Mouse (Mus musculus): ENCODE results near the gene Zbtb17.

The Zbtb17 gene

GRCm38 (mm10) chr4:141444451-141445327 is at the start of gene Zbtb17:
Gene Zbtb17 (plus strand): TSS chr4:141444654.
- DNase-seq, result peak; percentile 90

DNA sequence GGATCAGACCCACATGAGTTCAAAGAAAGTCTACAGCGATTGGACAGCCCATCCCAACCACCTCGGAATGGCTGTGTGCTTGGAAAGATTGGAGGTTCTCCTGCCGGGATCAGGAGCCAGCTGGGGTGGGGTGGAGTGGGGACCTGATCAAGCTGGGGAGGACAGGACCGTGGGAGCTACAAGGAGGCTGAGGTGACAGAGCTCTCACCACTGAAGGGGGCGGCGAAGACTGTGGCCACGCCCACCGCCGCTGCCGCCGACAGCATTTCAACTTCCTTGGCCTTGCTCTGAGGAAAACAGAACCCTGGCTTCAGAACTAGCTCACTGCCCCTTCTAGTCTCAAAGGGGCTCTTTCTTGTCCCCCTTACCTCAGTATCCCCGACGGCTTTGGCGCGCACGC is 49.7 kb upstream of the Zbtb17 start:
- no peak for DNase-seq

- no peak for DNase-seq
Measured at GRCm38 (mm10) chr4:141397861-141398260, 46.6 kb upstream of the Zbtb17 start.

DNA sequence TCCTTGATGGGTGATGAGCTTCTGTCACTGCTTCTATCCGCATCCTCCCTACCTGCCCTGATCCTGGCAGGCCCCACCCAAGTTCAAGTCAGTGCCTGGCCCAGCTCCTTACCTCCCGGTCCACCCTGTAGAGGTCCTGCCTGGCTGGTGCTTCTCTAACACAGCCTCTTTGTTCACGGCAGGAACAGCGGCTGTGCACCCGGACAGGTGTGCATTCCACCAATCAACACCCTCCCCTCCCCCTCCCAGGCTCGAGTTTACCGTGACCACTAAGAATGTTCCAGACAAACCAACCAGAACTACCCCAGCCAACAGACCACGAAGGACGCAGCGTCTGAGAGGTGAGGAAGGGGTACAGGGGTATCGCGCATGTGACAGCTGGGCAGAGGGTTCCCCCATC is 45.9 kb upstream of the Zbtb17 start, which contains the start of gene Clcnka:
Gene Clcnka, minus strand, starts transcription at position 180 of the 400 bp plus-strand sequence.
- DNase-seq, result no peak

DNA sequence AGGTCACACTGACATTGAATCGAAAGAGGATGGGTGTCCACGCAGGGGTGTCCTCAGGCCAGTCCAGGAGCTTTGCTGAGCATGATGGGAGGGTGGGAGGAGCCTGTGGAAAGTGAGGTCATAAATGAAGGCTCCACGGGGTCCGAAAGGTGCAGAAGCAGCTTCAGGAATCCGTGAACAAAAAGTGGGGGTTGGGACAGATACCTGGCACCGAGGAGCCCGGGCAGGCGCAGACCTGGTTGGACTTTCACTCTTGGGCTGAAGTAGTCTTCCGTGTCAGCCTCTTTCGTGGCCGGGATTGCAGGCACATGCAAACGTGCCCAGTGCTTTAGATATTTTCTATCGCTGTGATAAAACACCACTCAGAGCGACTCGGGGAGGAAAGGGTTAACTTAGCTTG is 44.3 kb upstream of the Zbtb17 start:
- DNase-seq, result no peak

DNA sequence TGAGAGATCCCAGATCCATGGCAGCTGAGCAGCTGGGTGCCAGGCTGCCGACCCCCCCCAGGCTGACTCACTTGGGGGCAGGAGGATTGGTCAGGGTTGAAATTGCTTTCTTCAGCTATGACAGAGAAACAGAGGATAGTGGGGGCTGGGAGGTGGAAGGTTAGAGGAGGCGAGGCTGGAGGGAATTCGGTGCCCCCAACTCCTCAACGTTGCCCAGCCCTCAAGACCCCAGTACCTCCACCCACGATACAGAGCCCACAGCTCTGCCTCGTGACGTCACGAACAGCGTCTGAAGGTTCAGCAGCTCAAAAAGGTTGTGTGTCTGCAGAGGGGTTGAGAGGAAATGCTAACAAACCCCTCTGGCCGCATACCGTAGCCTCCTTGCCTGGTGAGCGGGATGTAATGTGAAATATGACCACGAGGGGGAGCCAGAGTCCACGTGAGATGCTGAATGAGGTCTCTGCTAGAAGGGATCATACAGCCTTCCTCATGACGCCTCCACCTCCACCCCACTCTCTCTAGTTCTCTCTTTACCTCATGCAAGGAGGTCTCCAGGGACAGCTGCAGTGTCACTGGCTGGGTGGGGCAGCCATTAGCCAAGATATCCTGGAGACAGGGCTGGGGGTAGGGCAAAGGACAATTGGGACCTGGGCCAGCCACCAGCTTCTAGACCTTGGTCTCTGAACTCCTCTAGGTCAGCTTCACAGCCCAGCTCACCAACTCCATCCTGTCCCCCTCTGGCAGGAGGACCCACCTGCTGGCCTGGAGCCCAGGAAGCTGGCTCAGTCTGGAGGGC is 39.7 kb upstream of the Zbtb17 start:
- peak; percentile 85 for DNase-seq

DNA sequence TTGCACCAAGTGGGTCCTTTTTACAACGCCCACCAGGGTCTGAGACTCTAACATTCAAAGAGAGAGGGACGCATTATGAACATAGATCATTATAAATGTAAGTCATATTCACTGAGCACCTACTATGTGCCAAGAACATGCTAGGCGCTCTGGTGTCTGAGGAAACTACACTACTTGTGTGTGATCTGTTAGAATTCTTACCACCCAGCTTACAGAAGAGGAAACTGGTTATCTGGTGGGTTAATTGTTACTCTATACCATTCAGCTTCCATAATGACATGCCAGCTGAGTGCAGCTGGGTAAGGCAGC is 39.2 kb upstream of the Zbtb17 start:
- no peak for DNase-seq

GRCm38 (mm10) chr4:141406516-141407299 is 37.7 kb upstream of the Zbtb17 start:
- DNase-seq, result no peak

DNA sequence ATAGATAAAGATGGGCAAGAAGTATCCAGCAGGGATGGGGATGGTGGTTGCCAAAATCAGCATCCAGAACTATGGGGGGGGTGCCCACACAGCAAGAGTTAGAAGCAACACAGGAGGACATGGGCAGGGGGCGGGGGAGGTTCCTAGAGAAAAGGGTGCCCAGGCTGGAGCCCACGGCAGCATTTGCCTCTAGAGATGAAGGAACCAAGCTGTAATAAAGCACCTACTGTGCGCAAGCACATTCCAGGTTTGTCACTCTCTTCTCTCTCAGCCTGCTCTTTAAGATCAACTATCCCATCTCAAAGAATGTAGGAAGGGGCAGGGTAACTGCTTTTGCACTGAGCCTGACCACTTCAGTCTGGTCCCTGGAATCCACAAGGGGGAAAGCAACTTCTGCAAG is 35.9 kb upstream of the Zbtb17 start:
- DNase-seq, result no peak

GRCm38 (mm10) chr4:141411430-141411992 is 32.9 kb upstream of the Zbtb17 start:
- no peak for DNase-seq

GRCm38 (mm10) chr4:141415924-141416323 is 28.5 kb upstream of the Zbtb17 start, which contains the start of gene Clcnkb:
Gene Clcnkb (minus strand): TSS chr4:141416014.
- no peak for DNase-seq

DNA sequence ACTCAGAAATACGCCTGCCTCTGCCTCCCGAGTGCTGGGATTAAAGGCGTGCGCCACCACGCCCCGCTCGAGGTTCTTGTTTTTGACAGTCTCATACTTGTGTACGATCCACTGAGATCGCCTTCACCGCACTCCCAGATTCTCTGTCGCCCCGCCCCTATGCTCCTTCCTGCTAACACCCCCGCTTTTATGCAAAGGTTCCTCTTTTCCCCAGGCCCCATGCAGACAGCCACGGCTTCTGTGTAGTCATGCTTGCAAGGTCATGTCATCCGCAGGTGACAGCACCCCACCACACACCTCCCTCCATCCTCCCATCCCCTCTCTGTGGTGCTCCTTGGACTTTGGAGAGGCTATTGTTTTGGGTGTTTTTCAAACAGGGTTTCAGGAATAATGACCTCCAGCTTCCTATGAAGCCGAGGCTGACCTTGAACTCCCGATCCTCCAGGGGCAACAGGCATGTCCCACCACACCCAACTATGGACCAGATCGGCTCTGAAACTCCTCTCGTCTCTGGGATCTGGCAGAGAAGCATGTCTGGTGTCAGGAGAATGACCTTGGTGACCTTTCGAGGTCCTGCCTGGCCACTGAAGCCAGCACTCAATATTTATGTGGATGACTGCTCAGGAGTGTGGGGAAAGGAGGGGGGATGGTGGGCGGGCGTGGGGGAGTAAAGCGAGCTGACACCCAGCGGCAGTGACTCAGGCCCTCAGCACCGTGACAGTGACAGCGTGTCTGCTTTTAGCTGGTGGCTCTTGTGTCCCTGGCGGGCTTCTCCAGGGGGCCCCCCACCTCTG is 24.9 kb upstream of the Zbtb17 start:
- DNase-seq, result peak; percentile 49

DNA sequence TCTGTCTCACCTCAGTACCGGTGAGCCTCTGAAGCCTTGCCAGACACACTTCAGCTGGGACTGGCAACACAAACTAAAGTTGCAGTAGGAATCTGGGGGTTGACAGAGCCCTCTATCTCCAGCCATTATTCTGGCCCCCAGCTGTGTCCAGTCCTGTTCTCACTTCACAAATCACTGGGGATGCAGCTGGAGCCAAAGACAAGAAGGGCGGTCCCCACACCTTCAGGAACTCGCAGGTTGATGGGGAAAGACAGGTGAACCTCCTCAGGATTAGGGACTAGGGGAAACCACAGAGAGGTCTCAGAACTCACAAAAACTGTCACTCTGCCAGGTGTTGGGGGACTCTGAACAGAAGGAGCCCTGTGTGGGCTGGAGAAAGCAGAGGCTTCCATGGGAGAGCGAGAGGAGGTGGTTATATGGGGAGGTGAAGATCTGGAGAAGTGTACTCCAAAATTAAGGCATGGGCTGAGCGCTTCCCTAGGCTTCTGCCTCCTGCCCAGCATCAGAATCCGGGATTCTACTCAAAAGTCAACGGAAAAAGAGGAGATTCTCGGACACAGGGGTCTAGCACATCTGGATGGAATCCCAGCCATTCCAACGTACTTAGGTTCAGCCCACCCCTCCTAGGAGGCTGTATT is 24.1 kb upstream of the Zbtb17 start, which contains the start of gene Hspb7:
Gene Hspb7, plus strand, starts transcription at position 588 of the 638 bp plus-strand sequence.
- no peak for DNase-seq

DNA sequence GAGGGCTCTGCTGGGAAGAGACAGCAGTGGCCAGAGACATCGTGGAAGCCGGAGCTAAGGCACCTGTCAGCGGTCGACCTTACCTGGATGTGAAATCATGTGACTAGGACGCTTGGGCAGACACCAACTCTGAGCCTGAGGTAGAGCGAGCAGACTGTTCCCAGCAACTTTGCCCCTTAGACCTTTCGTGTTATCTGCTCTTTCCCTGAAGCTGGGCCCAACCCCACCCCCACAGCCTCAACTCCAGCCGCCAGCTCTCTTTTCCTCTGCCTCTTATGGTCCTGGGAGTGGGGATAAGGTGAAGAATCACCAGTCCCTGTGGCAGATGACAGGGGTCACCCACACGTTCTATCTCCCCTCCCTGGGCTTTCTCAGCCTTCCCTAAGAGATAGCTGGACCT is 23.6 kb upstream of the Zbtb17 start:
- DNase-seq, result no peak

DNA sequence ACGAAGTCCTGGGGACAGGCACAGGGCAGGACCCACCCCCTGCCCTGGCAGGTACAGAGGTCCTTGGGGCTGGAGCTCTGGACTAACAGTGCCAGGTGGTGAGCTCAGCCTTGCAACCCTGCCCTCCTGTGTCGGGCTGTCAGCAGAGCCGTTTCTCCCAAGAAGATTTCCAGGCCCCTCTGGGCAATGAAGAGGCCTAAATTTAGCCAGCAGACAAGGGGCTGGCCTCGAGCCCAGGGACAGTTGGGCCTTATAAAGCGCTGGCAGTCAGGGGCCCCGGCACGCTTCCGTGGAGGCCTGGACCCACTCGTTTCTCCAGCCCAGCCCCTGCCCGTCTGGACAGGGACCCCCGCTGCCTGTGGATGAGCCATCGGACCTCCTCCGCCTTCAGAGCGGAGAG is 23.0 kb upstream of the Zbtb17 start:
- no peak for DNase-seq

GRCm38 (mm10) chr4:141422841-141423240 is 21.6 kb upstream of the Zbtb17 start:
- DNase-seq, result no peak

DNA sequence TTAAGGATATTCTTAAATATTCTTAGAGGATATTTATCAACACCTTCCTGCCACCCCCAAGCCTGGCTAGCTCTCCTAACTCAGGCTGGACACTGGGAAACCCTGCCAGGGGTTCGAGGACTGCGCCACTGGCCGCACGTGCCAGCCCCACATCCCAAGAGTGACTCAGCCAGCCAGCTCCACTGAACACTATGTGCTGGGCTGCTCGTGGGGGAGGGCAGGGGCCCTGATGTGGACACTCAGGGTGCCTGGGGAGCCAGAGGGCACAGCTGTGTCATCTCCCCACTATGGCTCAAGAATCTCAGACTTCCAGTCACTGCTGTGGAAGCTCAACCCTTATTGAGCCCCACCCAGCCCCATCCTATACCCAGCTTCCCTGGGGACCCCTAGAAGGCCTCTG is 21.2 kb upstream of the Zbtb17 start:
- no peak for DNase-seq

GRCm38 (mm10) chr4:141423691-141424431 is 20.6 kb upstream of the Zbtb17 start:
- DNase-seq, result no peak

GRCm38 (mm10) chr4:141425484-141426479 is 18.7 kb upstream of the Zbtb17 start:
- DNase-seq, result peak; percentile 86
